Mouse (Mus musculus) lung, adult 2 months (tissue): Measurements from ENCODE around the gene Gorasp1. TPM values are rescaled to one million over a fixed set of nuclear protein-coding genes. Genes with fewer than 3 reads are reported as not detected.

Experiments used
- DNase-seq: peaks from one replicate; pipeline ENCODE4 v3.0.0; 2022
- H3K4me1 ChIP-seq: fragments of 200-500 bp; 2 replicates; pipeline ENCODE4 v1.6.1; 2011; ENCODE audit warnings: low read length; ENCODE audit not compliant: control insufficient read depth, insufficient read depth
- H3K4me3 ChIP-seq: fragments of 200-500 bp; replicated peaks from 2 replicates; pipeline ENCODE3; 2011; ENCODE audit warnings: low read depth, mild to moderate bottlenecking, control low read depth, low read length; ENCODE audit errors: extremely low read depth
- CTCF ChIP-seq: fragments of 200-500 bp; IDR thresholded peaks from 2 replicates; pipeline ENCODE4 v1.5.1; 2011; ENCODE audit warnings: mild to moderate bottlenecking, low read length, control low read depth; ENCODE audit not compliant: insufficient read depth
- POLR2A ChIP-seq: fragments of 200-500 bp; IDR thresholded peaks from 2 replicates; pipeline ENCODE4 v1.6.1; 2011; ENCODE audit warnings: low read depth, mild to moderate bottlenecking, control low read depth, low read length, borderline replicate concordance; ENCODE audit errors: extremely low read depth
- WGBS: fragments of 180-500 bp; shearing (Covaris S2); methylation state at CpG from one replicate; pipeline ENCODE4 v1.1.7; 2018; 5-methylcytosine and 5-hydroxymethylcytosine counted together
- polyA plus RNA-seq: library from polyadenylated mRNA; depleted of rRNA; stranded (reverse); fragments of >200 nt; gene quantifications from 2 replicates; pipeline ENCODE4 v1.2.3, GENCODE M21; 2012; rRNA removed

Gorasp1 gene
- polyA plus RNA-seq, 1 experiment: 16.2 TPM

- H3K4me1 ChIP-seq: no peaks in the 10 kb centered on the region
- no peak overlapping the region for H3K4me3 ChIP-seq
- 69% methylated on average over 4 of the region's 4 CpGs for WGBS
- DNase-seq: no peak
- TF ChIP-seq CTCF (no peak), POLR2A (no peak)
These were observed 50.0 kb downstream of the Gorasp1 start for GRCm38 (mm10) chr9:119887144-119887901.

Other genes with a start within 250 kb of the Gorasp1 start
- gene Scn10a, start 218.2 kb downstream of the Gorasp1 start, polyA plus RNA-seq: 0.09 and 0.32 TPM in 2 replicates
- 0.01 and 0.02 TPM in 2 replicates for gene Scn11a, start 112.1 kb downstream of the Gorasp1 start, polyA plus RNA-seq
- 35.9 and 47.3 TPM in 2 replicates for gene Wdr48, start 42.7 kb downstream of the Gorasp1 start, polyA plus RNA-seq
- 9.5 and 11.4 TPM in 2 replicates for gene Ttc21a, start within 50 bp of the Gorasp1 start, polyA plus RNA-seq
- gene Csrnp1, start 47.1 kb upstream of the Gorasp1 start, polyA plus RNA-seq: 53.3 and 110 TPM in 2 replicates
- 0.62 and 2.7 TPM in 2 replicates for gene Xirp1, start 86.0 kb upstream of the Gorasp1 start, polyA plus RNA-seq
- 8.4 and 10.9 TPM in 2 replicates for gene Cx3cr1, start 132.3 kb upstream of the Gorasp1 start, polyA plus RNA-seq
- 1.3 and 1.5 TPM in 2 replicates for gene Ccr8, start 154.5 kb upstream of the Gorasp1 start, polyA plus RNA-seq
- gene Slc25a38, start 172.8 kb upstream of the Gorasp1 start, polyA plus RNA-seq: 34.2 and 41.9 TPM in 2 replicates
- 1,383 and 1,388 TPM in 2 replicates for gene Rpsa, start 190.1 kb upstream of the Gorasp1 start, polyA plus RNA-seq
- not detected in 2 replicates for gene Mobp, start 212.1 kb upstream of the Gorasp1 start, polyA plus RNA-seq